Mouse (Mus musculus) common myeloid progenitor, adult 5-6 weeks (primary cell): ENCODE results near the gene Rnf126. TPM values are rescaled to one million over a fixed set of nuclear protein-coding genes. Genes with fewer than 3 reads are reported as not detected.

Experiments used
- total RNA-seq: library from RNA; stranded (forward); fragments of 200-1000, 187-1606 nt; gene quantifications from 2 replicates; pipeline ENCODE4 v1.2.3, GENCODE M21; 2017

Rnf126 gene
- total RNA-seq, 1 experiment from 2014 or later, result 21.0 TPM

Other genes with a start within 250 kb of the Rnf126 start
- 4.1 and 4.7 TPM in 2 replicates for gene Plpp2, start 233.2 kb downstream of the Rnf126 start, total RNA-seq
- 13.6 and 18.3 TPM in 2 replicates for gene Mier2, start 211.8 kb downstream of the Rnf126 start, total RNA-seq
- not detected in 2 replicates for gene Theg, start 179.6 kb downstream of the Rnf126 start, total RNA-seq
- not detected in 2 replicates for gene C2cd4c, start 152.9 kb downstream of the Rnf126 start, total RNA-seq
- gene Shc2, start 129.0 kb downstream of the Rnf126 start, total RNA-seq, result not detected in 2 replicates
- not detected in 2 replicates for gene Odf3l2, start 121.2 kb downstream of the Rnf126 start, total RNA-seq
- gene Madcam1, start 102.4 kb downstream of the Rnf126 start, total RNA-seq, result not detected in 2 replicates
- gene Tpgs1, start 97.6 kb downstream of the Rnf126 start, total RNA-seq, result 5.3 and 9.9 TPM in 2 replicates
- 109 and 113 TPM in 2 replicates for gene Cdc34, start 84.8 kb downstream of the Rnf126 start, total RNA-seq
- gene Gzmm, start 77.9 kb downstream of the Rnf126 start, total RNA-seq, result 0.96 and 1.6 TPM in 2 replicates
- 283 and 298 TPM in 2 replicates for gene Bsg, start 62.5 kb downstream of the Rnf126 start, total RNA-seq
- not detected in 2 replicates for gene Hcn2, start 50.3 kb downstream of the Rnf126 start, total RNA-seq
- gene Polrmt, start 20.4 kb downstream of the Rnf126 start, total RNA-seq, result 10.3 and 16.1 TPM in 2 replicates
- not detected in 2 replicates for gene Fgf22, start 11.9 kb downstream of the Rnf126 start, total RNA-seq
- gene Fstl3, start 10.3 kb upstream of the Rnf126 start, total RNA-seq, result 0.19 and 0.50 TPM in 2 replicates
- 9.4 and 16.3 TPM in 2 replicates for gene Prss57, start 24.0 kb upstream of the Rnf126 start, total RNA-seq
- gene Palm, start 26.6 kb upstream of the Rnf126 start, total RNA-seq, result 21.8 and 24.8 TPM in 2 replicates
- gene Misp, start 54.0 kb upstream of the Rnf126 start, total RNA-seq, result not detected in 2 replicates
- gene Ptbp1, start 87.5 kb upstream of the Rnf126 start, total RNA-seq, result 210 and 221 TPM in 2 replicates
- 131 and 159 TPM in 2 replicates for gene Prtn3, start 107.5 kb upstream of the Rnf126 start, total RNA-seq
- 40.8 and 46.6 TPM in 2 replicates for gene Plppr3, start 107.7 kb upstream of the Rnf126 start, total RNA-seq
- 61.2 and 92.1 TPM in 2 replicates for gene Elane, start 119.3 kb upstream of the Rnf126 start, total RNA-seq
- gene Cfd, start 123.9 kb upstream of the Rnf126 start, total RNA-seq, result not detected in 2 replicates
- 17.3 and 19.3 TPM in 2 replicates for gene Med16, start 142.0 kb upstream of the Rnf126 start, total RNA-seq
- gene Gm26602, start 143.9 kb upstream of the Rnf126 start, total RNA-seq, result 7.0 and 11.2 TPM in 2 replicates
- 0.73 TPM in 1 of 2 replicates, not detected in the other for gene Kiss1r, start 150.0 kb upstream of the Rnf126 start, total RNA-seq
- gene R3hdm4, start 154.3 kb upstream of the Rnf126 start, total RNA-seq, result 38.4 and 50.7 TPM in 2 replicates
- 11.5 and 16.0 TPM in 2 replicates for gene Arid3a, start 160.1 kb upstream of the Rnf126 start, total RNA-seq
- 26.5 and 27.2 TPM in 2 replicates for gene Wdr18, start 193.2 kb upstream of the Rnf126 start, total RNA-seq
- gene Grin3b, start 203.8 kb upstream of the Rnf126 start, total RNA-seq, result not detected in 2 replicates
- gene Tmem259, start 217.4 kb upstream of the Rnf126 start, total RNA-seq, result 44.8 and 56.7 TPM in 2 replicates
- 62.2 and 72.9 TPM in 2 replicates for gene Cnn2, start 221.6 kb upstream of the Rnf126 start, total RNA-seq
- gene Abca7, start 229.5 kb upstream of the Rnf126 start, total RNA-seq, result 10.7 and 15.5 TPM in 2 replicates
- gene Arhgap45, start 249.7 kb upstream of the Rnf126 start, total RNA-seq, result 85.6 and 106 TPM in 2 replicates